Mouse (Mus musculus) heart, embryonic 15.5 days (tissue): ENCODE results near the gene Vmn2r61. TPM values are rescaled to one million over a fixed set of nuclear protein-coding genes. Genes with fewer than 3 reads are reported as not detected.

Experiments
- ATAC-seq: fragments of 200-750 bp; cut with Nextera tagmentation; replicated peaks from 2 replicates; pipeline ENCODE4 v1.8.0; 2017; ENCODE audit warnings: low read depth, moderate TSS enrichment; ENCODE audit not compliant: insufficient number of reproducible peaks, insufficient read depth, low FRiP score
- H3K27ac ChIP-seq: fragments of 300-500 bp; sonication (generic); 2 replicates; pipeline ENCODE4 v1.5.1; 2015; ENCODE audit warnings: mild to moderate bottlenecking, inconsistent platforms
- H3K27me3 ChIP-seq: fragments of 300-500 bp; sonication (generic); 2 replicates; pipeline ENCODE4 v1.6.1; 2015; ENCODE audit warnings: inconsistent platforms
- H3K36me3 ChIP-seq: fragments of 300-500 bp; sonication (generic); 2 replicates; pipeline ENCODE4 v1.6.1; 2015; ENCODE audit warnings: mild to moderate bottlenecking, inconsistent platforms
- H3K4me1 ChIP-seq: fragments of 300-500 bp; sonication (generic); replicated peaks from 2 replicates; pipeline ENCODE4 v1.6.1; 2015; ENCODE audit warnings: inconsistent platforms
- H3K4me2 ChIP-seq: fragments of 300-500 bp; sonication (generic); 2 replicates; pipeline ENCODE4 v1.6.1; 2015; ENCODE audit warnings: inconsistent platforms, mild to moderate bottlenecking, moderate library complexity
- H3K4me3 ChIP-seq: fragments of 300-500 bp; sonication (generic); 2 replicates; pipeline ENCODE4 v1.5.1; 2015; ENCODE audit warnings: mild to moderate bottlenecking, inconsistent platforms
- H3K9ac ChIP-seq: fragments of 300-500 bp; sonication (generic); 2 replicates; pipeline ENCODE4 v1.6.1; 2015; ENCODE audit warnings: mild to moderate bottlenecking, inconsistent platforms
- H3K9me3 ChIP-seq: fragments of 300-500 bp; sonication (generic); replicated peaks from 2 replicates; pipeline ENCODE4 v1.6.1; 2016; ENCODE audit warnings: inconsistent platforms
- WGBS: fragments of 180-500 bp; shearing (Covaris S2); methylation state at CpG from one replicate; pipeline ENCODE4 v1.1.7; 2015; ENCODE audit warnings: mixed read lengths; 5-methylcytosine and 5-hydroxymethylcytosine counted together
- polyA plus RNA-seq: library from polyadenylated mRNA; unstranded; fragments of >200 nt; fragmentation: Nextera tagmentation; extraction: Ambion mirVana; gene quantifications from 2 replicates; pipeline ENCODE4 v1.2.1, GENCODE M21; 2015

Vmn2r61 gene
- polyA plus RNA-seq = not detected in 2 replicates

GRCm38 (mm10) chr7:42259753-42260152 lies at the start of gene Vmn2r61:
Gene Vmn2r61, plus strand, starts transcription at chr7:42260053.
- no peak for ATAC-seq
- no peaks in the 10 kb centered on the region for H3K4me1 ChIP-seq
- 74% methylated on average over 1 of the region's 1 CpGs for WGBS
- H3K4me2 ChIP-seq = no peak within 1 kb of the TSS
- H3K27me3 ChIP-seq = no peaks in the 10 kb centered on the region
- peaks cover 3% of the 10 kb centered on the region for H3K9me3 ChIP-seq
- H3K4me3 ChIP-seq = no peak within 1 kb of the TSS
- H3K9ac ChIP-seq = no peak within 1 kb of the TSS
- H3K36me3 ChIP-seq = no peaks in the 10 kb centered on the region
- H3K27ac ChIP-seq = no peak within 1 kb of the TSS

Other genes with a start within 250 kb of the Vmn2r61 start
- not detected in 2 replicates for gene Vmn2r59, start 201.0 kb upstream of the Vmn2r61 start, polyA plus RNA-seq
- 0.01 TPM in 1 of 2 replicates, not detected in the other for gene Vmn2r60, start 152.3 kb upstream of the Vmn2r61 start, polyA plus RNA-seq
- gene 4933421I07Rik, start 188.1 kb downstream of the Vmn2r61 start, polyA plus RNA-seq = not detected in 2 replicates
- 3.7 and 5.4 TPM in 2 replicates for gene Zfp141, start 245.7 kb downstream of the Vmn2r61 start, polyA plus RNA-seq